Mouse (Mus musculus): ENCODE measurements around the gene Btbd18. TPM values are rescaled to one million over a fixed set of nuclear protein-coding genes. Genes with fewer than 3 reads are reported as not detected.
A peak's percentile ranks its signal among the peaks of the same experiment; 100 is the strongest.
"Not testable (repeated sequence)": the region's sequence is repeated elsewhere in the genome, so short reads cannot be mapped to it uniquely, and the experiment has no call there.

Btbd18 gene
- polyA plus RNA-seq, 1 experiment from 2014 or later: 0.31 TPM

- Histone ChIP-seq H3K9me3 (ENCODE audit: control insufficient read depth, low read length) (no peaks in the 10 kb centered on the region), H3K36me3 (ENCODE audit: control insufficient read depth, insufficient read depth, low read length) (no peaks in the 10 kb centered on the region), H3K4me2 (replicated peaks; ENCODE audit: low read depth, low read length) (no peak overlapping the region), H3K27me3 (ENCODE audit: control insufficient read depth, insufficient read depth, low read length) (no peaks in the 10 kb centered on the region), H3K9ac (ENCODE audit: low read depth, low read length) (no peak overlapping the region), H3K4me3 (ENCODE audit: low read length) (no peak overlapping the region), H3K4me1 (ENCODE audit: control insufficient read depth, insufficient read depth, low read length) (no peaks in the 10 kb centered on the region; the same call in 1 of the 2 replicates), H3K27ac (ENCODE audit: low read depth, low read length) (no peak overlapping the region)
- no peak for ATAC-seq (ENCODE audit: low FRiP score, low TSS enrichment)
Measured at GRCm38 (mm10) chr2:84653354-84653753, 5.5 kb upstream of the Btbd18 start.

- Histone ChIP-seq H3K27me3 (ENCODE audit: control insufficient read depth, insufficient read depth, low read length) (no peaks in the 10 kb centered on the region), H3K27ac (ENCODE audit: low read depth, low read length) (no peak overlapping the region), H3K4me3 (ENCODE audit: low read length) (no peak overlapping the region), H3K4me2 (replicated peaks; ENCODE audit: low read depth, low read length) (no peak overlapping the region), H3K4me1 (ENCODE audit: control insufficient read depth, insufficient read depth, low read length) (no peaks in the 10 kb centered on the region; the same call in 1 of the 2 replicates), H3K9me3 (ENCODE audit: control insufficient read depth, low read length) (no peaks in the 10 kb centered on the region), H3K9ac (ENCODE audit: low read depth, low read length) (no peak overlapping the region), H3K36me3 (ENCODE audit: control insufficient read depth, insufficient read depth, low read length) (no peaks in the 10 kb centered on the region)
- ATAC-seq (ENCODE audit: low FRiP score, low TSS enrichment): no peak
- WGBS: 72% methylated on average over 1 of the region's 1 CpGs
Measured at GRCm38 (mm10) chr2:84655864-84656263, 3.0 kb upstream of the Btbd18 start.

GRCm38 (mm10) chr2:84660253-84660652 lies 1.4 kb downstream of the Btbd18 start:
- H3K4me1 ChIP-seq (ENCODE audit: control insufficient read depth, insufficient read depth, low read length): no peaks in the 10 kb centered on the region
- H3K36me3 ChIP-seq (ENCODE audit: control insufficient read depth, insufficient read depth, low read length): no peaks in the 10 kb centered on the region
- H3K9me3 ChIP-seq (ENCODE audit: control insufficient read depth, low read length): no peaks in the 10 kb centered on the region
- no peak overlapping the region for H3K9ac ChIP-seq (ENCODE audit: low read depth, low read length)
- 67% methylated on average over 3 of the region's 3 CpGs for WGBS
- peak; percentile 30; the same call in 1 of the 2 replicates for ATAC-seq (ENCODE audit: low FRiP score, low TSS enrichment)
- no peaks in the 10 kb centered on the region for H3K27me3 ChIP-seq (ENCODE audit: control insufficient read depth, insufficient read depth, low read length)
- no peak overlapping the region for H3K27ac ChIP-seq (ENCODE audit: low read depth, low read length)
- no peak overlapping the region for H3K4me2 ChIP-seq (replicated peaks; ENCODE audit: low read depth, low read length)
- no peak overlapping the region for H3K4me3 ChIP-seq (ENCODE audit: low read length)

GRCm38 (mm10) chr2:84662866-84663265 lies 4.0 kb downstream of the Btbd18 start:
- H3K27ac ChIP-seq (ENCODE audit: low read depth, low read length): no peak overlapping the region
- WGBS: 38% methylated on average over 2 of the region's 2 CpGs
- H3K4me2 ChIP-seq (replicated peaks; ENCODE audit: low read depth, low read length): no peak overlapping the region
- H3K9me3 ChIP-seq (ENCODE audit: control insufficient read depth, low read length): no peaks in the 10 kb centered on the region
- H3K4me3 ChIP-seq (ENCODE audit: low read length): no peak overlapping the region
- no peak for ATAC-seq (ENCODE audit: low FRiP score, low TSS enrichment)
- H3K9ac ChIP-seq (ENCODE audit: low read depth, low read length): no peak overlapping the region
- no peaks in the 10 kb centered on the region for H3K4me1 ChIP-seq (ENCODE audit: control insufficient read depth, insufficient read depth, low read length)
- H3K27me3 ChIP-seq (ENCODE audit: control insufficient read depth, insufficient read depth, low read length): no peaks in the 10 kb centered on the region
- peaks cover 2% of the 10 kb centered on the region; the same call in 1 of the 2 replicates for H3K36me3 ChIP-seq (ENCODE audit: control insufficient read depth, insufficient read depth, low read length)

GRCm38 (mm10) chr2:84666081-84666480 lies 7.2 kb downstream of the Btbd18 start:
- Histone ChIP-seq H3K4me1 (ENCODE audit: control insufficient read depth, insufficient read depth, low read length) (peaks cover 9% of the 10 kb centered on the region; the same call in 1 of the 2 replicates), H3K27ac (ENCODE audit: low read depth, low read length) (peak overlapping the region; percentile 17; the same call in 1 of the 2 replicates), H3K4me3 (ENCODE audit: low read length) (no peak overlapping the region), H3K4me2 (replicated peaks; ENCODE audit: low read depth, low read length) (no peak overlapping the region), H3K9ac (ENCODE audit: low read depth, low read length) (no peak overlapping the region), H3K36me3 (ENCODE audit: control insufficient read depth, insufficient read depth, low read length) (peaks cover 9% of the 10 kb centered on the region; the same call in 1 of the 2 replicates), H3K9me3 (ENCODE audit: control insufficient read depth, low read length) (no peaks in the 10 kb centered on the region), H3K27me3 (ENCODE audit: control insufficient read depth, insufficient read depth, low read length) (no peaks in the 10 kb centered on the region)
- ATAC-seq (ENCODE audit: low FRiP score, low TSS enrichment): no peak
- WGBS: 71% methylated on average over 12 of the region's 12 CpGs

GRCm38 (mm10) chr2:84669828-84670568 lies 11.1 kb downstream of the Btbd18 start:
- Histone ChIP-seq H3K4me2 (replicated peaks; ENCODE audit: low read depth, low read length) (peak overlapping the region; percentile 56), H3K27ac (ENCODE audit: low read depth, low read length) (peak overlapping the region; percentile 93), H3K9ac (ENCODE audit: low read depth, low read length) (peak overlapping the region; percentile 94), H3K4me3 (ENCODE audit: low read length) (peak overlapping the region; percentile 96), H3K27me3 (ENCODE audit: control insufficient read depth, insufficient read depth, low read length) (no peaks in the 10 kb centered on the region), H3K9me3 (ENCODE audit: control insufficient read depth, low read length) (no peaks in the 10 kb centered on the region), H3K36me3 (ENCODE audit: control insufficient read depth, insufficient read depth, low read length) (peaks cover 30% of the 10 kb centered on the region), H3K4me1 (ENCODE audit: control insufficient read depth, insufficient read depth, low read length) (peaks cover 9% of the 10 kb centered on the region; the same call in 1 of the 2 replicates)
- ATAC-seq (ENCODE audit: low FRiP score, low TSS enrichment): peak; percentile 77
- WGBS: 3% methylated on average over 39 of the region's 39 CpGs

GRCm38 (mm10) chr2:84670569-84670933 lies 11.7 kb downstream of the Btbd18 start, which contains the start of gene Selenoh:
Selenoh (minus strand) TSS chr2:84670770.
- Histone ChIP-seq H3K9me3 (ENCODE audit: control insufficient read depth, low read length) (no peaks in the 10 kb centered on the region), H3K4me2 (replicated peaks; ENCODE audit: low read depth, low read length) (peak within 1 kb of the TSS; percentile 56), H3K4me1 (ENCODE audit: control insufficient read depth, insufficient read depth, low read length) (peaks cover 9% of the 10 kb centered on the region; the same call in 1 of the 2 replicates), H3K27ac (ENCODE audit: low read depth, low read length) (peak within 1 kb of the TSS; percentile 93), H3K4me3 (ENCODE audit: low read length) (peak within 1 kb of the TSS; percentile 96), H3K27me3 (ENCODE audit: control insufficient read depth, insufficient read depth, low read length) (no peaks in the 10 kb centered on the region), H3K9ac (ENCODE audit: low read depth, low read length) (peak within 1 kb of the TSS; percentile 94), H3K36me3 (ENCODE audit: control insufficient read depth, insufficient read depth, low read length) (peaks cover 35% of the 10 kb centered on the region)
- under 1% methylated on average over 20 of the region's 20 CpGs for WGBS
- ATAC-seq (ENCODE audit: low FRiP score, low TSS enrichment): peak; percentile 97

- H3K4me2 ChIP-seq (replicated peaks; ENCODE audit: low read depth, low read length): peak overlapping the region; percentile 56; the same call in 1 of the 2 replicates
- not testable (repeated sequence) for ATAC-seq (ENCODE audit: low FRiP score, low TSS enrichment); H3K27ac ChIP-seq (ENCODE audit: low read depth, low read length); H3K9ac ChIP-seq (ENCODE audit: low read depth, low read length); H3K9me3 ChIP-seq (ENCODE audit: control insufficient read depth, low read length); H3K27me3 ChIP-seq (ENCODE audit: control insufficient read depth, insufficient read depth, low read length); H3K4me3 ChIP-seq (ENCODE audit: low read length)
- 73% methylated on average over 4 of the region's 5 CpGs for WGBS
- peaks cover 39% of the 10 kb centered on the region for H3K36me3 ChIP-seq (ENCODE audit: control insufficient read depth, insufficient read depth, low read length)
- peaks cover 12% of the 10 kb centered on the region; the same call in 1 of the 2 replicates for H3K4me1 ChIP-seq (ENCODE audit: control insufficient read depth, insufficient read depth, low read length)
Measured at GRCm38 (mm10) chr2:84671535-84671934, 12.7 kb downstream of the Btbd18 start.

- 11% methylated on average over 22 of the region's 22 CpGs for WGBS
- Histone ChIP-seq H3K4me1 (ENCODE audit: control insufficient read depth, insufficient read depth, low read length) (peaks cover 12% of the 10 kb centered on the region; the same call in 1 of the 2 replicates), H3K27me3 (ENCODE audit: control insufficient read depth, insufficient read depth, low read length) (no peaks in the 10 kb centered on the region), H3K36me3 (ENCODE audit: control insufficient read depth, insufficient read depth, low read length) (peaks cover 38% of the 10 kb centered on the region), H3K9ac (ENCODE audit: low read depth, low read length) (peak overlapping the region; percentile 64), H3K4me2 (replicated peaks; ENCODE audit: low read depth, low read length) (peak overlapping the region; percentile 72), H3K9me3 (ENCODE audit: control insufficient read depth, low read length) (no peaks in the 10 kb centered on the region), H3K4me3 (ENCODE audit: low read length) (peak overlapping the region; percentile 99), H3K27ac (ENCODE audit: low read depth, low read length) (no peak overlapping the region)
- ATAC-seq (ENCODE audit: low FRiP score, low TSS enrichment): peak; percentile 51
Measured at GRCm38 (mm10) chr2:84677270-84677967, 18.5 kb downstream of the Btbd18 start.
